Mouse (Mus musculus): ENCODE results near the gene Prss27. TPM values are rescaled to one million over a fixed set of nuclear protein-coding genes. Genes with fewer than 3 reads are reported as not detected.

Gene Prss27
- polyA plus RNA-seq (2014; fragmentation: Illumina TruSeq; extraction: RNeasy Lipid Tissue Mini Kit (QIAGEN cat#74804); ENCODE audit: insufficient read depth, low read depth, low replicate concordance): not detected

GRCm38 (mm10) chr17:24037844-24038243 is at the start of gene Prss27:
Gene Prss27 (plus strand): TSS chr17:24038144.

GRCm38 (mm10) chr17:23997901-23998300 is 40.0 kb upstream of the Prss27 start, which contains the start of gene Prss22:
Gene Prss22 (minus strand): TSS chr17:23998100.

GRCm38 (mm10) chr17:24072919-24073696 is 35.2 kb downstream of the Prss27 start, which contains the start of gene Kctd5:
Gene Kctd5 (minus strand): TSS chr17:24073485.

Other genes with a start within 250 kb of the Prss27 start
- 98.6 TPM for gene Srrm2, start 247.6 kb upstream of the Prss27 start, polyA plus RNA-seq (2014; fragmentation: Illumina TruSeq; extraction: RNeasy Lipid Tissue Mini Kit (QIAGEN cat#74804); ENCODE audit: insufficient read depth, low read depth, low replicate concordance)
- 496 TPM for gene Elob, start 209.0 kb upstream of the Prss27 start, polyA plus RNA-seq (2014; fragmentation: Illumina TruSeq; extraction: RNeasy Lipid Tissue Mini Kit (QIAGEN cat#74804); ENCODE audit: insufficient read depth, low read depth, low replicate concordance)
- not detected for gene Prss33, start 202.1 kb upstream of the Prss27 start, polyA plus RNA-seq (2014; fragmentation: Illumina TruSeq; extraction: RNeasy Lipid Tissue Mini Kit (QIAGEN cat#74804); ENCODE audit: insufficient read depth, low read depth, low replicate concordance)
- not detected for gene Prss32, start 194.3 kb upstream of the Prss27 start, polyA plus RNA-seq (2014; fragmentation: Illumina TruSeq; extraction: RNeasy Lipid Tissue Mini Kit (QIAGEN cat#74804); ENCODE audit: insufficient read depth, low read depth, low replicate concordance)
- 0.25 TPM for gene Prss41, start 194.0 kb upstream of the Prss27 start, polyA plus RNA-seq (2014; fragmentation: Illumina TruSeq; extraction: RNeasy Lipid Tissue Mini Kit (QIAGEN cat#74804); ENCODE audit: insufficient read depth, low read depth, low replicate concordance)
- not detected for gene Prss21, start 170.1 kb upstream of the Prss27 start, polyA plus RNA-seq (2014; fragmentation: Illumina TruSeq; extraction: RNeasy Lipid Tissue Mini Kit (QIAGEN cat#74804); ENCODE audit: insufficient read depth, low read depth, low replicate concordance)
- not detected for gene Dcpp1, start 157.3 kb upstream of the Prss27 start, polyA plus RNA-seq (2014; fragmentation: Illumina TruSeq; extraction: RNeasy Lipid Tissue Mini Kit (QIAGEN cat#74804); ENCODE audit: insufficient read depth, low read depth, low replicate concordance)
- not detected for gene Dcpp2, start 157.3 kb upstream of the Prss27 start, polyA plus RNA-seq (2014; fragmentation: Illumina TruSeq; extraction: RNeasy Lipid Tissue Mini Kit (QIAGEN cat#74804); ENCODE audit: insufficient read depth, low read depth, low replicate concordance)
- gene Dcpp3, start 120.7 kb upstream of the Prss27 start, polyA plus RNA-seq (2014; fragmentation: Illumina TruSeq; extraction: RNeasy Lipid Tissue Mini Kit (QIAGEN cat#74804); ENCODE audit: insufficient read depth, low read depth, low replicate concordance): not detected
- not detected for gene Sbp, start 96.5 kb upstream of the Prss27 start, polyA plus RNA-seq (2014; fragmentation: Illumina TruSeq; extraction: RNeasy Lipid Tissue Mini Kit (QIAGEN cat#74804); ENCODE audit: insufficient read depth, low read depth, low replicate concordance)
- gene Sbpl, start 82.9 kb upstream of the Prss27 start, polyA plus RNA-seq (2014; fragmentation: Illumina TruSeq; extraction: RNeasy Lipid Tissue Mini Kit (QIAGEN cat#74804); ENCODE audit: insufficient read depth, low read depth, low replicate concordance): not detected
- 0.35 TPM for gene Prss30, start 57.6 kb upstream of the Prss27 start, polyA plus RNA-seq (2014; fragmentation: Illumina TruSeq; extraction: RNeasy Lipid Tissue Mini Kit (QIAGEN cat#74804); ENCODE audit: insufficient read depth, low read depth, low replicate concordance)
- gene Prss22, start 40.0 kb upstream of the Prss27 start, polyA plus RNA-seq (2014; fragmentation: Illumina TruSeq; extraction: RNeasy Lipid Tissue Mini Kit (QIAGEN cat#74804); ENCODE audit: insufficient read depth, low read depth, low replicate concordance): not detected
- 16.7 TPM for gene Kctd5, start 35.3 kb downstream of the Prss27 start, polyA plus RNA-seq (2014; fragmentation: Illumina TruSeq; extraction: RNeasy Lipid Tissue Mini Kit (QIAGEN cat#74804); ENCODE audit: insufficient read depth, low read depth, low replicate concordance)
- 7.9 TPM for gene Pdpk1, start 112.8 kb downstream of the Prss27 start, polyA plus RNA-seq (2014; fragmentation: Illumina TruSeq; extraction: RNeasy Lipid Tissue Mini Kit (QIAGEN cat#74804); ENCODE audit: insufficient read depth, low read depth, low replicate concordance)
- 22.0 TPM for gene Amdhd2, start 125.6 kb downstream of the Prss27 start, polyA plus RNA-seq (2014; fragmentation: Illumina TruSeq; extraction: RNeasy Lipid Tissue Mini Kit (QIAGEN cat#74804); ENCODE audit: insufficient read depth, low read depth, low replicate concordance)
- gene Atp6v0c, start 131.6 kb downstream of the Prss27 start, polyA plus RNA-seq (2014; fragmentation: Illumina TruSeq; extraction: RNeasy Lipid Tissue Mini Kit (QIAGEN cat#74804); ENCODE audit: insufficient read depth, low read depth, low replicate concordance): 301 TPM
- 2.4 TPM for gene Tbc1d24, start 167.4 kb downstream of the Prss27 start, polyA plus RNA-seq (2014; fragmentation: Illumina TruSeq; extraction: RNeasy Lipid Tissue Mini Kit (QIAGEN cat#74804); ENCODE audit: insufficient read depth, low read depth, low replicate concordance)
- gene Ntn3, start 171.4 kb downstream of the Prss27 start, polyA plus RNA-seq (2014; fragmentation: Illumina TruSeq; extraction: RNeasy Lipid Tissue Mini Kit (QIAGEN cat#74804); ENCODE audit: insufficient read depth, low read depth, low replicate concordance): 2.2 TPM
- 5.1 TPM for gene Tedc2, start 182.7 kb downstream of the Prss27 start, polyA plus RNA-seq (2014; fragmentation: Illumina TruSeq; extraction: RNeasy Lipid Tissue Mini Kit (QIAGEN cat#74804); ENCODE audit: insufficient read depth, low read depth, low replicate concordance)
- 0.92 TPM for gene Ccnf, start 213.3 kb downstream of the Prss27 start, polyA plus RNA-seq (2014; fragmentation: Illumina TruSeq; extraction: RNeasy Lipid Tissue Mini Kit (QIAGEN cat#74804); ENCODE audit: insufficient read depth, low read depth, low replicate concordance)

Measured in lung, adult 10 weeks (tissue).